Mouse (Mus musculus) heart, adult 11 months (tissue): Measurements from ENCODE around the gene Prr29.

Experiments used
- DNase-seq: peaks from one replicate; pipeline ENCODE4 v3.0.0; 2022

Prr29 gene

DNA sequence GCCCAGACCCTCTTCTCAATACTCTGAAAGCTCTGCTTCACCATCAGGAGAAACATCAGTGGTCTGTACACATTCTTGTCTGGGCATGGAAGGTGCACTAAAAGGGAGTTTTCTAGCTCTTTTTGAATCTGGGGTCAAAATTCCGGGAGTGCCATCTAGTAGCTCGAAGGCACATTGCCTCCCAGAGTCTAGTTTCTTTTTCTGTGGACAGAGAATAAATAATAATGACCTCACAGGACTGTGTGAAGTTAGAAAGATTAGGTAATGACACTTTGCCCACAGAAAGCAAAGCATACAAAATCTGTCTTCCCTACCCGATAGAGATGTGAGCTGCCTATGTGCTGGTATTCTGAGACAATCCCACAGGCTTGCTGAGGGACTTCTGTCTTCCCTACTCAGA lies 45.2 kb downstream of the Prr29 start:
- no peak for DNase-seq

DNA sequence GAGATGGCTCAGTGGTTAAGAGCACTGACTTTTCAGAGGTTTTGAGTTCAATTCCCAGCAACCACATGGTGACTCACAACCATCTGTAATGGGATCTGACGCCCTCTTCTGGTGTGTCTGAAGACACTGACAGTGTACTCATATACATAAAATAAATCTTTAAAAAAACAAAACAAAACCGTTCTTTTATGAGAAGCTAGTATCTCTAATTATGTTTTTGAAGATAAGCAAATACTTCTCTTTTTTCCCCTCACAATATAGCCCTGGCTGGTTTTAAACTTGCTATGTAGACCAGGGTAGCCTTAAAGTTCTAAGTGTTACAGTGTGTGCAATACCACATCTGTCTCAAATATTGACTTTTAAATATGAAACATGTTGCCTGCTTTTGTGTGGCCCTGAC lies 45.9 kb downstream of the Prr29 start:
- DNase-seq: no peak

DNA sequence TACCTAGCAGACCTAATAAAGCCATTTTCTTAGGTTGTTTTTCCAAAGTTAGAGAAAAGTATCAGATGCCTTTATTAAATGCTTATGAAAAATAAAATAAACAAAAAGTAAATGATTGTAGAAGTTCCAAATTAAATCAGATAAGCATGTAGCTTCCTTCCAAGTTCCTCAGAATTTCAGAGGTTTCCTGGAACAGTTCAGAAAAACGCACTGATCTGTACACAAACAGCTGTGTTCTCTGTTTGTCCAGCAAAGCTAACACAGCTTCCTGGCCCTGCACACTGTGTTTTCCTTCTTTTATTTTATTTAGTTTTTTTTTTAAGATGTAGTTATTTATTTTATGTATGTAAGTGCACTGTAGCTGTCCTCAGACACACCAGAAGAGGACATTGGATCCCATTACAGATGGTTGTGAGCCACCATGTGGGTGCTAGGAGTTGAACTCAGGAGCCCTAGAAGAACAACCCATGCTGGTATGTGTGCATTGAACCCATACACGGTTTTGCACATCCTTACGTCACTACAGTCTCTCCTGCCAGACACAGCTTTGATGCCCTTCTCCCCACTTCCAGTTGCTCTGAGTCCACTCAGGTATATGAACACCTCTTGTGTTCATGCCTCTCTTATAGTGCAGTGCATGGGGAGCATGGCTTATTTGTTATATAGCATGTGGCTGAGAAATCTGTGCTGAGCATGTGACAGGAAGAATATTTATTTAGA lies 47.5 kb downstream of the Prr29 start:
- no peak for DNase-seq

DNA sequence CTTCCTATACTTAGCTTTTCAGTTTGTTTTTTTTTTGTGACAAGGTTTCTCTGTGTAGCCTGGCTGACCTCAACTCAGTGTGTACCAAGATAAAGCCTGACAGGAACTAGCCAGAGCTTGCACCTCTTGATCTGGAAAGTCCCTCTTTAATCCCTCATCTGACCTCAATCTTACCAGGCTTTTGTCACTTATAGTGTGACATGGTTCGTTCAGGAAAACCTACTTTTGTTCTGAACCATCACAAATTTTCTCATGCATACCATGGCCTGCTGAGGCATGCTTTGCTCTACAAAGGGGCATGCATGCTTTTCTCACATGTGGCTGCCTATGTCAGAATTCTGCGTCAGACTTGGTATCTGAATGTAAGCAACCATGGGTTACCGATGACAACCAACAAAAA lies 51.1 kb downstream of the Prr29 start:
- no peak for DNase-seq

DNA sequence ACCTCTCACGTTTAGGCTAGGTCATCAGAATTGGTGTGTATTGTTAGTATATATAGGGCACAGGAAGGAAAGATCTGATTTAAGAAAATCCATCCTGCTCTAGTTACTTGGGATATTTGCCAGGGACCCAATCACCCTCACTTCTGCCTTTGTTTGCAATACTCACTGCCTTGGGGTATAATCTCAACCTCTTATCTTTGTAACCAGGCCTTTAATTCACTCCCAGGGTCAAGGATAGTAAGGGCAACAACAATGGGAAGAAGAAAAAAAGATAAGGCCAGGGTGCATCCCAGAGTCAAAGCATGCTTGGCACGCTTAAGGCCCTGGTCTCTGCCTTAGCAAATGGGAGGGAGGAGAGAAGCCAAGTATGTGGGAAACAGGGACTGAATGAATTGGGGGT lies 52.6 kb downstream of the Prr29 start:
- DNase-seq: no peak

DNA sequence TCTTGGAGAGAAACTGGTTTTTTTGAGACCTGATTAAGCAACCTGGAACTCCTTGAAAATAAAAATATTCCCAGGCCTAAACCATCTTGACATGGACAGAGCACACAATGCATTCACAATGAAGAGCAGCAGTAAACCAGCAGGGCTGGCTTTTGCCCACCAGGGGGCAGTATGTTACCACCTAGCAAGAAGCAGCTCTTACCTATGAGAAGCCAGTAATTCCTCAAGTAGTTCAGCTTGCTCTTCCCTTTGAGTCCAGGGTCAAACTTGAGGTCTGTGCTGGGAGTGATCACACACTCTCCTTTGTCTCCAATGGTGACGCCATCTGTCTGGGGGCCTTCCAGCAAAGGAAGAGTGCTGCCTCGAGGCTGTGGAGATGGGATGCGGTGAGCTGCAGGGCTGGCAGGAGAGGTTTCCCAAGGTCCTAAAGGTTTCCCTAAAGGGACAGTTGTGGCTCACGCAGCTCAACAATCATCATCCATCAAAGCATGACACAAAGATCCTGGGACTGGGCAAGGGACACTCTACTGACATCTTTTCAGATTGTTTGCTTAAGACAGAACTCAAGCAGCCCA lies 53.4 kb downstream of the Prr29 start:
- DNase-seq: peak; percentile 94

DNA sequence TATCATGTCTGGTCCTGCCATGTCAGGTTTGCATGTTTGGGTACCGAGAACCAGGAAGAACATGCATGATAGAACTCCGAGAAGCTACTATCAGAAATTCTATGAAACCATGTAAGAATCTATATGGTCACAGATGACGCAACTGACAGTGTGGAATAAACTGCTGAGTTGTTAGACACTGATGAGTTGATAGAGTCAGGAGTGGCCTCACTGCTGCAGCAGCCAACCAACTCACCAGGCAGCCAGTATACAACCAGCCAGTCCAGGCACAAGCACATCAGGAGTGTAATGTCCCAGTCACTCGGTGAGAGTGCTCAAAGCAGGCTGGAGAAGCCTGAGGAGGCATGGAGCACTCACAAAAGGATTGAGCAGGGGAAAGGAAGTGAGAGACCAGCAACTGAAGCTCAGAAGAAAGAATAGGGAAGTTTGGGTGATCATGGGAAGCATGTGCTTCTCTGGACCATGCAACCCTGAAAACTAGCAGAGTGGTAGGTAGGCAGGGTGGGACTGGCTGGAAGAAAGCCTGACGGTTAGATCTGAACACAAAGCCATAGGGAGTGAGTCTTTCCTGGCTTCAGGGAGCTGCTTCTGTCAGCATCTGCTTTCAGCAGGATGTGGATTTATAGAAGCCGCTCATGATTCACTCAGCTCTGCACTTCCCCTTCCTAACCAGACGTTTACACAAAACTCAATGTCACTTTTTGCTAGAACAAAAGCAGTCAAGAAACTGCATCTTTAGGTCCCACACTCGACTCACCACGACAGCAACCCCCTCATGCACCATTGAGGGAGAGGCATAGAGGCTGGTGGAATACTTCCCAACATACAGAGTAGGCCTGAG lies 54.2 kb downstream of the Prr29 start:
- peak; percentile 93 for DNase-seq

DNA sequence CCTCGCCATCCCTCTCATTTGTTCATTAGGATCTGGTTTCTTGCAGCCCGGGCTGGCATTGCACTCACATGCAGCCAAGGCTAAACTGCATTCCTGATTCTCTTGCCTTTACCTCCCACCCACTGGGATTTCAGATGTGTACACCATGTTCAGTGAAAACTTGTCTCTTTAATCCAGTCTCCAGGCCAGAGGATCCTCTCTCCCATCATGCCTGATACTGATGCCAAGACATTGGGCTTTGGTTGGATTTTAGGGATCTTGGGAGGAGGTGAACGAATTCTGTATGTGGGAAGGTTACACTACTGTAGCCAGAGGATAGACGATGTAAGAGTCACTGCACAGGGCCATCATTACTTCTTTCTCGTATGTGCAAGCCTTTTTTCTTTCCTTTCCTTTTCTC lies 59.9 kb downstream of the Prr29 start:
- DNase-seq: no peak

DNA sequence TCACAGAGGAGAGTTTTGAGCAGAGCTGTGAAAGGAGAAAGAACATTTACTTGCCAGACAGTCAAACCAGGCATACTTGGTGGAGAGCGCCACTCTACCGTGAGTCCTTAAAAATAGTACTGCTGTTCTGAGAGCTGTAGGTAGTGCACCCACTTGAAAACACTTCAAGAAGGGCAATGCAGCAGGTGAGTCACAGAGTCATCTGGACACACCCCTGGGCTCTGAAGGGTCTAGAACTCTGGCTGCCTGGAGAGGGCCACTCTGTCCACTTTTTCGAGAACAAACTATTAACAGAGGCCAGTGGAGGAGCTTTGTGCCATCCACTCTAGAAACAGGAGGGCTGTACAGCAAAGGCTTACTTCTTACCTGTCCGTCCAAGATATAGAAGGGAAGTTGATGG lies 61.2 kb downstream of the Prr29 start:
- no peak for DNase-seq
